Mouse (Mus musculus): ENCODE measurements around the gene Nav2.

GRCm38 (mm10) chr7:49185991-49186390, 277.5 kb downstream of the Nav2 start:
- no peak for TF ChIP-seq CTCF (IDR thresholded peaks at IDR 0.05 in 2 of 3, conservative IDR thresholded peaks at IDR 0.05 in 1 of 3; ENCODE audit: control insufficient read depth in 1 of 3, insufficient read depth in 1 of 3, low read depth in 2 of 3, low read length in 3 of 3, poor library complexity in 1 of 3, severe bottlenecking in 1 of 3)
- TF ChIP-seq RAD21 (IDR thresholded peaks at IDR 0.05; ENCODE audit: low read depth, low read length), result no peak
- no peak for TF ChIP-seq MAX (IDR thresholded peaks at IDR 0.05; ENCODE audit: low read length)
- TF ChIP-seq MYC (IDR thresholded peaks at IDR 0.05; ENCODE audit: low read depth, low read length), result no peak
- TF ChIP-seq POLR2A (IDR thresholded peaks at IDR 0.05; ENCODE audit: control insufficient read depth in 1 of 2, insufficient read depth in 1 of 2, low read depth in 1 of 2, low read length in 2 of 2, poor library complexity in 1 of 2), result no peak
- no peak for TF ChIP-seq MAZ (IDR thresholded peaks at IDR 0.05; ENCODE audit: low read depth, low read length)
- no peak for TF ChIP-seq TCF12 (IDR thresholded peaks at IDR 0.05; ENCODE audit: low read depth, low read length)
- TF ChIP-seq KAT2A (conservative IDR thresholded peaks at IDR 0.05; ENCODE audit: low read depth, low read length), result no peak
- no peak for TF ChIP-seq USF2 (IDR thresholded peaks at IDR 0.05; ENCODE audit: borderline replicate concordance in 1 of 2, insufficient read depth in 1 of 2, low read depth in 1 of 2, low read length in 2 of 2)

Measured in MEL (cell line).